Mouse (Mus musculus): ENCODE results near the gene Hmgcll1.
A peak's percentile ranks its signal among the peaks of the same experiment; 100 is the strongest.

Hmgcll1 gene

GRCm38 (mm10) chr9:76014631-76015531, at the start of gene Hmgcll1:
Gene Hmgcll1 (plus strand): TSS chr9:76014855.
- TF ChIP-seq GATA4 (IDR thresholded peaks at IDR 0.05; ENCODE audit: insufficient replicate concordance, low read length) = no peak

GRCm38 (mm10) chr9:75980097-75980496, 34.6 kb upstream of the Hmgcll1 start:
- no peak for TF ChIP-seq GATA4 (IDR thresholded peaks at IDR 0.05; ENCODE audit: insufficient replicate concordance, low read length)

- no peak for TF ChIP-seq GATA4 (IDR thresholded peaks at IDR 0.05; ENCODE audit: insufficient replicate concordance, low read length)
Observed at GRCm38 (mm10) chr9:75981139-75981538, 33.5 kb upstream of the Hmgcll1 start.

- TF ChIP-seq GATA4 (IDR thresholded peaks at IDR 0.05; ENCODE audit: insufficient replicate concordance, low read length) = no peak
Observed at GRCm38 (mm10) chr9:75989491-75989890, 25.2 kb upstream of the Hmgcll1 start.

GRCm38 (mm10) chr9:75998791-75999350, 15.8 kb upstream of the Hmgcll1 start:
- no peak for TF ChIP-seq GATA4 (IDR thresholded peaks at IDR 0.05; ENCODE audit: insufficient replicate concordance, low read length)

GRCm38 (mm10) chr9:76000876-76001858, 13.5 kb upstream of the Hmgcll1 start:
- TF ChIP-seq GATA4 (IDR thresholded peaks at IDR 0.05; ENCODE audit: insufficient replicate concordance, low read length) = peak; percentile 82; the same call in 1 of the 2 replicates

- TF ChIP-seq GATA4 (IDR thresholded peaks at IDR 0.05; ENCODE audit: insufficient replicate concordance, low read length) = no peak
Observed at GRCm38 (mm10) chr9:76003066-76003465, 11.6 kb upstream of the Hmgcll1 start.

GRCm38 (mm10) chr9:76003637-76004036, 11.0 kb upstream of the Hmgcll1 start:
- no peak for TF ChIP-seq GATA4 (IDR thresholded peaks at IDR 0.05; ENCODE audit: insufficient replicate concordance, low read length)

- TF ChIP-seq GATA4 (IDR thresholded peaks at IDR 0.05; ENCODE audit: insufficient replicate concordance, low read length) = no peak
Observed at GRCm38 (mm10) chr9:76007342-76007970, 7.2 kb upstream of the Hmgcll1 start.

GRCm38 (mm10) chr9:76013789-76014188, 866 bp upstream of the Hmgcll1 start:
- no peak for TF ChIP-seq GATA4 (IDR thresholded peaks at IDR 0.05; ENCODE audit: insufficient replicate concordance, low read length)

- TF ChIP-seq GATA4 (IDR thresholded peaks at IDR 0.05; ENCODE audit: insufficient replicate concordance, low read length) = no peak
Observed at GRCm38 (mm10) chr9:76015971-76016370, 1.3 kb downstream of the Hmgcll1 start.

GRCm38 (mm10) chr9:76016506-76016905, 1.9 kb downstream of the Hmgcll1 start:
- TF ChIP-seq GATA4 (IDR thresholded peaks at IDR 0.05; ENCODE audit: insufficient replicate concordance, low read length) = peak; percentile 8; the same call in 1 of the 2 replicates

- TF ChIP-seq GATA4 (IDR thresholded peaks at IDR 0.05; ENCODE audit: insufficient replicate concordance, low read length) = no peak
Observed at GRCm38 (mm10) chr9:76023551-76023973, 8.9 kb downstream of the Hmgcll1 start.
